8 mouse cellular contexts compared by ENCODE assay signal in the genomic region with DNA sequence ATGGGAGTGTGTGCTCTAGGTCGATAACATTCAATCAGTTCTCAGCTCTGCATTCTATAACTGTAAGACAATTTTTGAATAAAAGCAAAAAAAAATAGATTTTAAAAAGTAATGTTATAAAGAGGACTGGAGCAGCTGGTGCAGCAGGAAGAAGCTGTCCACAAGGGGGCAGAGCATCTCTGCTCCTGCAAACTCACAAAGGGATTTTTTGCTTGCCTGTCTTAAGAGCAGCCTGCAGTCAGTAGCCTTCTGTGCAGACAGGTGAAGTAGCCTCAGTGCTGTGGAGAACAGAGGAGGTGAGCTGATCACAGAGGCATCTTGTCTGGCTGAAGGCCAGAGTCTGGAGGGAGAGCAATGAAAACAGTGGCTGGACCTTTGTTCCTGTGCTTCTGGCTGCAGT.
DNase-seq lines count a peak whose midpoint lies in the region; ATAC-seq and TF ChIP-seq lines count a peak whose summit lies in the region.
"Not testable (repeated sequence)": the region's sequence is repeated elsewhere in the genome, so short reads cannot be mapped to it uniquely, and the experiment has no call there.

No protein-coding gene starts in this region.

- peak overlapping the region; percentile 23; the same call in 1 of the 2 replicates for H3K4me2 ChIP-seq in midbrain, embryonic 16.5 days (ENCODE audit: low read length)

- peak overlapping the region; percentile 35; the same call in 1 of the 2 replicates for H3K9ac ChIP-seq in midbrain, embryonic 16.5 days (ENCODE audit: low read depth, low read length)

- not testable (repeated sequence) for H3K9me3 ChIP-seq in limb, embryonic 10.5 days (replicated peaks); midbrain, embryonic 16.5 days (replicated peaks; ENCODE audit: control insufficient read depth, low read length, poor library complexity, severe bottlenecking)

- peak; percentile 64 for ATAC-seq in midbrain, embryonic 16.5 days

- WGBS in limb, embryonic 10.5 days = 60% methylated on average over 1 of the region's 1 CpGs
- WGBS in midbrain, embryonic 16.5 days = 80% methylated on average over 1 of the region's 1 CpGs
- 52% methylated on average over 1 of the region's 1 CpGs for WGBS in small intestine, adult 2 months

- H3K4me3 ChIP-seq in embryonic fibroblast, embryonic 13.5 days (ENCODE audit: insufficient read depth, low read length); limb, embryonic 10.5 days; midbrain, embryonic 16.5 days (ENCODE audit: low read depth, low read length); small intestine, adult 2 months (ENCODE audit: low read depth, low read length): not testable (repeated sequence)

- TF ChIP-seq POLR2A in embryonic fibroblast, embryonic 13.5 days (IDR thresholded peaks at IDR 0.05; ENCODE audit: low read depth, low read length); small intestine, adult 2 months (IDR thresholded peaks at IDR 0.05; ENCODE audit: low read depth, low read length): not testable (repeated sequence)

- intact Hi-C loops in heart, postnatal 14 days (cut with DNase I) = loop anchor here (2.0 kb wide), 1 partner anchor 28 kb away; no protein-coding TSS in a partner anchor

- not testable (repeated sequence) for H3K27me3 ChIP-seq in limb, embryonic 10.5 days (ENCODE audit: low read depth, poor library complexity, severe bottlenecking); midbrain, embryonic 16.5 days (ENCODE audit: control insufficient read depth, insufficient read depth, low read depth, low read length); small intestine, adult 2 months (ENCODE audit: control insufficient read depth, insufficient read depth, low read length)

- H3K27ac ChIP-seq in embryonic fibroblast, embryonic 13.5 days (ENCODE audit: insufficient read depth, low read length); limb, embryonic 10.5 days; midbrain, embryonic 16.5 days (ENCODE audit: low read length); small intestine, adult 2 months (ENCODE audit: insufficient read depth, low read depth, low read length): not testable (repeated sequence)

- not testable (repeated sequence) for H3K36me3 ChIP-seq in limb, embryonic 10.5 days; midbrain, embryonic 16.5 days (ENCODE audit: control insufficient read depth, insufficient read depth, low read length); small intestine, adult 2 months (ENCODE audit: control insufficient read depth, insufficient read depth, low read length)

- DNase-seq in A20 (ENCODE audit: low read depth, low spot score) = peak; percentile 26
- DNase-seq in adrenal gland, postnatal 14 days = peak; percentile 63
- peak; percentile 41 to 58 for DNase-seq in heart, postnatal 14 days
- DNase-seq in kidney, postnatal 14 days = peak; percentile 53
- peak; percentile 39 for DNase-seq in limb, embryonic 10.5 days (ENCODE audit: low spot score)

- not testable (repeated sequence) for H3K4me1 ChIP-seq in embryonic fibroblast, embryonic 13.5 days (ENCODE audit: control insufficient read depth, insufficient read depth, low read length); limb, embryonic 10.5 days; midbrain, embryonic 16.5 days (ENCODE audit: control insufficient read depth, insufficient read depth, low read length); small intestine, adult 2 months (ENCODE audit: control insufficient read depth, insufficient read depth, insufficient read length, low read length)

- TF ChIP-seq CTCF in embryonic fibroblast, embryonic 13.5 days (IDR thresholded peaks at IDR 0.05; ENCODE audit: borderline replicate concordance, insufficient read depth, low read length) = peak; percentile 58; the same call in 1 of the 2 replicates
- TF ChIP-seq CTCF in small intestine, adult 2 months (IDR thresholded peaks at IDR 0.05; ENCODE audit: extremely low read depth, insufficient read length, insufficient replicate concordance, low read depth, low read length) = peak; percentile 59; the same call in 1 of the 2 replicates
